Mouse (Mus musculus) stomach, embryonic 16.5 days (tissue): ENCODE results near the gene Zfyve28. TPM values are rescaled to one million over a fixed set of nuclear protein-coding genes. Genes with fewer than 3 reads are reported as not detected.

Source experiments
- ATAC-seq: fragments of 200-750 bp; cut with Nextera tagmentation; 2 replicates; pipeline ENCODE4 v1.8.0; 2017; ENCODE audit warnings: moderate number of reproducible peaks, moderate TSS enrichment; ENCODE audit not compliant: insufficient read depth, low FRiP score
- H3K27ac ChIP-seq: fragments of 300-500 bp; sonication (generic); 2 replicates; pipeline ENCODE4 v1.5.1; 2014; ENCODE audit warnings: low read length
- H3K27me3 ChIP-seq: fragments of 300-500 bp; sonication (generic); 2 replicates; pipeline ENCODE4 v1.6.1; 2014; ENCODE audit warnings: low read length, control low read depth, mixed read lengths; ENCODE audit not compliant: control insufficient read depth, insufficient read depth
- H3K36me3 ChIP-seq: fragments of 300-500 bp; sonication (generic); 2 replicates; pipeline ENCODE4 v1.6.1; 2014; ENCODE audit warnings: low read length; ENCODE audit not compliant: control insufficient read depth, insufficient read depth
- H3K4me1 ChIP-seq: fragments of 300-500 bp; sonication (generic); 2 replicates; pipeline ENCODE4 v1.6.1; 2014; ENCODE audit warnings: low read length, control low read depth, mixed read lengths; ENCODE audit not compliant: control insufficient read depth, insufficient read depth
- H3K4me2 ChIP-seq: fragments of 300-500 bp; sonication (generic); 2 replicates; pipeline ENCODE4 v1.6.1; 2014; ENCODE audit warnings: low read depth, low read length, mixed read lengths
- H3K4me3 ChIP-seq: fragments of 300-500 bp; sonication (generic); replicated peaks from 2 replicates; pipeline ENCODE4 v1.5.1; 2014; ENCODE audit warnings: mild to moderate bottlenecking, low read length
- H3K9ac ChIP-seq: fragments of 300-500 bp; sonication (generic); 2 replicates; pipeline ENCODE4 v1.6.1; 2014; ENCODE audit warnings: low read length
- H3K9me3 ChIP-seq: fragments of 300-500 bp; sonication (generic); replicated peaks from 2 replicates; pipeline ENCODE4 v1.6.1; 2016; ENCODE audit warnings: low read length, control low read depth; ENCODE audit not compliant: control insufficient read depth
- WGBS: fragments of 180-500 bp; shearing (Covaris S2); extraction: QIAGEN DNeasy Blood & Tissue Kit; methylation state at CpG from one replicate; pipeline ENCODE4 v1.1.7; 2014; 5-methylcytosine and 5-hydroxymethylcytosine counted together
- polyA plus RNA-seq: library from polyadenylated mRNA; unstranded; fragments of >200 nt; fragmentation: Nextera tagmentation; extraction: Ambion mirVana; gene quantifications from 2 replicates; pipeline ENCODE4 v1.2.1, GENCODE M21; 2015

The Zfyve28 gene
- polyA plus RNA-seq, 1 experiment from 2014 or later, result 0.63 TPM

GRCm38 (mm10) chr5:34148476-34148875 lies 139.8 kb downstream of the Zfyve28 start:
- no peak overlapping the region for H3K27ac ChIP-seq
- no peaks in the 10 kb centered on the region for H3K4me1 ChIP-seq
- H3K9ac ChIP-seq, result no peak overlapping the region
- no peak overlapping the region for H3K4me3 ChIP-seq
- ATAC-seq, result no peak
- H3K4me2 ChIP-seq, result no peak overlapping the region
- H3K27me3 ChIP-seq, result no peaks in the 10 kb centered on the region
- H3K36me3 ChIP-seq, result no peaks in the 10 kb centered on the region; the same call in 1 of the 2 replicates
- no peaks in the 10 kb centered on the region for H3K9me3 ChIP-seq

GRCm38 (mm10) chr5:34147554-34147953 lies 140.7 kb downstream of the Zfyve28 start:
- H3K36me3 ChIP-seq, result no peaks in the 10 kb centered on the region
- no peak overlapping the region for H3K4me3 ChIP-seq
- H3K9me3 ChIP-seq, result no peaks in the 10 kb centered on the region
- no peaks in the 10 kb centered on the region for H3K4me1 ChIP-seq
- H3K4me2 ChIP-seq, result no peak overlapping the region
- H3K27ac ChIP-seq, result no peak overlapping the region
- WGBS, result 86% methylated on average over 3 of the region's 3 CpGs
- H3K9ac ChIP-seq, result no peak overlapping the region
- H3K27me3 ChIP-seq, result no peaks in the 10 kb centered on the region
- ATAC-seq, result no peak

Other genes with a start within 250 kb of the Zfyve28 start
- 0.72 and 1.1 TPM in 2 replicates for gene Poln, start 119.0 kb downstream of the Zfyve28 start, polyA plus RNA-seq
- gene Haus3, start 118.9 kb downstream of the Zfyve28 start, polyA plus RNA-seq, result 26.2 and 30.9 TPM in 2 replicates
- 32.8 and 36.9 TPM in 2 replicates for gene Mxd4, start 100.7 kb downstream of the Zfyve28 start, polyA plus RNA-seq
- 0.14 TPM in 1 of 2 replicates, not detected in the other for gene Cfap99, start 151 bp upstream of the Zfyve28 start, polyA plus RNA-seq
- gene Rnf4, start 47.8 kb upstream of the Zfyve28 start, polyA plus RNA-seq, result 151 and 164 TPM in 2 replicates
- 8.7 and 9.2 TPM in 2 replicates for gene Fam193a, start 81.5 kb upstream of the Zfyve28 start, polyA plus RNA-seq
- 29.2 and 31.6 TPM in 2 replicates for gene Tnip2, start 225.5 kb upstream of the Zfyve28 start, polyA plus RNA-seq
- 5.8 and 7.0 TPM in 2 replicates for gene Sh3bp2, start 237.4 kb upstream of the Zfyve28 start, polyA plus RNA-seq